Mouse (Mus musculus): ENCODE data around the gene Aldh16a1. TPM values are rescaled to one million over a fixed set of nuclear protein-coding genes. Genes with fewer than 3 reads are reported as not detected.

Aldh16a1 gene
- polyA plus RNA-seq (2016; fragmentation: Nextera tagmentation; extraction: Ambion mirVana): 35.9 and 41.2 TPM in 2 replicates

GRCm38 (mm10) chr7:45154096-45154992 lies at the start of gene Aldh16a1, which contains the start of gene Pih1d1:
Gene Aldh16a1 (minus strand): TSS chr7:45154584.
Gene Pih1d1 (plus strand): TSS chr7:45154303.
- Histone ChIP-seq H3K4me2 (peak within 1 kb of the TSS; percentile 76), H3K9ac (peak within 1 kb of the TSS; percentile 82), H3K9me3 (replicated peaks) (no peaks in the 10 kb centered on the region), H3K4me1 (peaks cover 41% of the 10 kb centered on the region), H3K4me3 (peak within 1 kb of the TSS; percentile 73), H3K36me3 (peaks cover 29% of the 10 kb centered on the region; the same call in 1 of the 2 replicates), H3K27me3 (replicated peaks) (no peaks in the 10 kb centered on the region), H3K27ac (peak within 1 kb of the TSS; percentile 92)
- peak; percentile 94 for ATAC-seq
- WGBS (ENCODE audit: insufficient replicate concordance): 3% methylated on average over 68 of the region's 69 CpGs

GRCm38 (mm10) chr7:45202654-45203053 lies 48.3 kb upstream of the Aldh16a1 start:
- H3K9ac ChIP-seq: no peak overlapping the region
- no peak overlapping the region for H3K27ac ChIP-seq
- H3K27me3 ChIP-seq (replicated peaks): peaks cover 39% of the 10 kb centered on the region
- 48% methylated on average over 9 of the region's 10 CpGs for WGBS (ENCODE audit: insufficient replicate concordance)
- H3K4me1 ChIP-seq: peaks cover 18% of the 10 kb centered on the region
- H3K9me3 ChIP-seq (replicated peaks): no peaks in the 10 kb centered on the region
- H3K4me3 ChIP-seq: no peak overlapping the region
- no peak overlapping the region for H3K4me2 ChIP-seq
- no peak for ATAC-seq
- no peaks in the 10 kb centered on the region for H3K36me3 ChIP-seq

- Histone ChIP-seq H3K36me3 (no peaks in the 10 kb centered on the region), H3K4me3 (no peak overlapping the region), H3K27me3 (replicated peaks) (peaks cover 69% of the 10 kb centered on the region), H3K4me1 (peaks cover 2% of the 10 kb centered on the region), H3K9me3 (replicated peaks) (no peaks in the 10 kb centered on the region), H3K27ac (no peak overlapping the region), H3K9ac (no peak overlapping the region), H3K4me2 (no peak overlapping the region)
- 72% methylated on average over 11 of the region's 11 CpGs for WGBS (ENCODE audit: insufficient replicate concordance)
- ATAC-seq: no peak
Measured at GRCm38 (mm10) chr7:45198961-45199360, 44.6 kb upstream of the Aldh16a1 start.

- no peaks in the 10 kb centered on the region for H3K9me3 ChIP-seq (replicated peaks)
- no peaks in the 10 kb centered on the region for H3K4me1 ChIP-seq
- H3K4me3 ChIP-seq: no peak overlapping the region
- H3K36me3 ChIP-seq: no peaks in the 10 kb centered on the region
- no peak overlapping the region for H3K9ac ChIP-seq
- 8% methylated on average over 5 of the region's 5 CpGs for WGBS (ENCODE audit: insufficient replicate concordance)
- peaks cover 74% of the 10 kb centered on the region for H3K27me3 ChIP-seq (replicated peaks)
- ATAC-seq: no peak
- no peak overlapping the region for H3K27ac ChIP-seq
- no peak overlapping the region for H3K4me2 ChIP-seq
Measured at GRCm38 (mm10) chr7:45198435-45198834, 44.1 kb upstream of the Aldh16a1 start.

GRCm38 (mm10) chr7:45196994-45197393 lies 42.6 kb upstream of the Aldh16a1 start:
- peaks cover 77% of the 10 kb centered on the region for H3K27me3 ChIP-seq (replicated peaks)
- H3K9ac ChIP-seq: no peak overlapping the region
- 41% methylated on average over 5 of the region's 5 CpGs for WGBS (ENCODE audit: insufficient replicate concordance)
- H3K4me3 ChIP-seq: no peak overlapping the region
- no peak for ATAC-seq
- no peaks in the 10 kb centered on the region for H3K4me1 ChIP-seq
- no peak overlapping the region for H3K27ac ChIP-seq
- H3K9me3 ChIP-seq (replicated peaks): no peaks in the 10 kb centered on the region
- H3K36me3 ChIP-seq: no peaks in the 10 kb centered on the region
- no peak overlapping the region for H3K4me2 ChIP-seq

- H3K9ac ChIP-seq: no peak overlapping the region
- H3K27me3 ChIP-seq (replicated peaks): peaks cover 85% of the 10 kb centered on the region
- no peaks in the 10 kb centered on the region for H3K4me1 ChIP-seq
- no peak overlapping the region for H3K27ac ChIP-seq
- no peak overlapping the region for H3K4me2 ChIP-seq
- H3K9me3 ChIP-seq (replicated peaks): no peaks in the 10 kb centered on the region
- H3K4me3 ChIP-seq: no peak overlapping the region
- ATAC-seq: no peak
- H3K36me3 ChIP-seq: no peaks in the 10 kb centered on the region
- WGBS (ENCODE audit: insufficient replicate concordance): 56% methylated on average over 4 of the region's 4 CpGs
Measured at GRCm38 (mm10) chr7:45196176-45196535, 41.8 kb upstream of the Aldh16a1 start.

- no peak overlapping the region for H3K4me3 ChIP-seq
- peaks cover 89% of the 10 kb centered on the region for H3K27me3 ChIP-seq (replicated peaks)
- H3K9me3 ChIP-seq (replicated peaks): no peaks in the 10 kb centered on the region
- no peak overlapping the region for H3K27ac ChIP-seq
- H3K9ac ChIP-seq: no peak overlapping the region
- H3K4me2 ChIP-seq: no peak overlapping the region
- no peak for ATAC-seq
- H3K36me3 ChIP-seq: no peaks in the 10 kb centered on the region
- H3K4me1 ChIP-seq: no peaks in the 10 kb centered on the region
- 57% methylated on average over 13 of the region's 13 CpGs for WGBS (ENCODE audit: insufficient replicate concordance)
Measured at GRCm38 (mm10) chr7:45195341-45196175, 41.2 kb upstream of the Aldh16a1 start.

- 62% methylated on average over 17 of the region's 17 CpGs for WGBS (ENCODE audit: insufficient replicate concordance)
- Histone ChIP-seq H3K4me3 (no peak overlapping the region), H3K4me1 (no peaks in the 10 kb centered on the region), H3K9ac (no peak overlapping the region), H3K9me3 (replicated peaks) (no peaks in the 10 kb centered on the region), H3K4me2 (no peak overlapping the region), H3K27ac (no peak overlapping the region), H3K36me3 (no peaks in the 10 kb centered on the region), H3K27me3 (replicated peaks) (peaks cover 90% of the 10 kb centered on the region)
- no peak for ATAC-seq
Measured at GRCm38 (mm10) chr7:45193871-45194785, 39.7 kb upstream of the Aldh16a1 start.

- H3K9ac ChIP-seq: no peak overlapping the region
- 50% methylated on average over 4 of the region's 5 CpGs for WGBS (ENCODE audit: insufficient replicate concordance)
- no peaks in the 10 kb centered on the region for H3K36me3 ChIP-seq
- no peak for ATAC-seq
- no peaks in the 10 kb centered on the region for H3K4me1 ChIP-seq
- no peak overlapping the region for H3K4me2 ChIP-seq
- no peak overlapping the region for H3K4me3 ChIP-seq
- H3K27me3 ChIP-seq (replicated peaks): peaks cover 91% of the 10 kb centered on the region
- H3K9me3 ChIP-seq (replicated peaks): no peaks in the 10 kb centered on the region
- H3K27ac ChIP-seq: no peak overlapping the region
Measured at GRCm38 (mm10) chr7:45193406-45193805, 39.0 kb upstream of the Aldh16a1 start.

GRCm38 (mm10) chr7:45192585-45193310 lies 38.4 kb upstream of the Aldh16a1 start:
- Histone ChIP-seq H3K4me1 (no peaks in the 10 kb centered on the region), H3K4me2 (no peak overlapping the region), H3K9me3 (replicated peaks) (no peaks in the 10 kb centered on the region), H3K27ac (no peak overlapping the region), H3K27me3 (replicated peaks) (peaks cover 96% of the 10 kb centered on the region), H3K36me3 (no peaks in the 10 kb centered on the region), H3K9ac (no peak overlapping the region), H3K4me3 (no peak overlapping the region)
- ATAC-seq: no peak
- 61% methylated on average over 7 of the region's 7 CpGs for WGBS (ENCODE audit: insufficient replicate concordance)
